Mouse (Mus musculus) heart, embryonic 15.5 days (tissue): Measurements from ENCODE around the gene Siah1a. TPM values are rescaled to one million over a fixed set of nuclear protein-coding genes. Genes with fewer than 3 reads are reported as not detected.

ENCODE experiments used
- ATAC-seq: fragments of 200-750 bp; cut with Nextera tagmentation; replicated peaks from 2 replicates; pipeline ENCODE4 v1.8.0; 2017; ENCODE audit warnings: low read depth, moderate TSS enrichment; ENCODE audit not compliant: insufficient number of reproducible peaks, insufficient read depth, low FRiP score
- H3K27ac ChIP-seq: fragments of 300-500 bp; sonication (generic); 2 replicates; pipeline ENCODE4 v1.5.1; 2015; ENCODE audit warnings: mild to moderate bottlenecking, inconsistent platforms
- H3K27me3 ChIP-seq: fragments of 300-500 bp; sonication (generic); 2 replicates; pipeline ENCODE4 v1.6.1; 2015; ENCODE audit warnings: inconsistent platforms
- H3K36me3 ChIP-seq: fragments of 300-500 bp; sonication (generic); 2 replicates; pipeline ENCODE4 v1.6.1; 2015; ENCODE audit warnings: mild to moderate bottlenecking, inconsistent platforms
- H3K4me1 ChIP-seq: fragments of 300-500 bp; sonication (generic); replicated peaks from 2 replicates; pipeline ENCODE4 v1.6.1; 2015; ENCODE audit warnings: inconsistent platforms
- H3K4me2 ChIP-seq: fragments of 300-500 bp; sonication (generic); 2 replicates; pipeline ENCODE4 v1.6.1; 2015; ENCODE audit warnings: inconsistent platforms, mild to moderate bottlenecking, moderate library complexity
- H3K4me3 ChIP-seq: fragments of 300-500 bp; sonication (generic); 2 replicates; pipeline ENCODE4 v1.5.1; 2015; ENCODE audit warnings: mild to moderate bottlenecking, inconsistent platforms
- H3K9ac ChIP-seq: fragments of 300-500 bp; sonication (generic); 2 replicates; pipeline ENCODE4 v1.6.1; 2015; ENCODE audit warnings: mild to moderate bottlenecking, inconsistent platforms
- H3K9me3 ChIP-seq: fragments of 300-500 bp; sonication (generic); replicated peaks from 2 replicates; pipeline ENCODE4 v1.6.1; 2016; ENCODE audit warnings: inconsistent platforms
- WGBS: fragments of 180-500 bp; shearing (Covaris S2); methylation state at CpG from one replicate; pipeline ENCODE4 v1.1.7; 2015; ENCODE audit warnings: mixed read lengths; 5-methylcytosine and 5-hydroxymethylcytosine counted together
- polyA plus RNA-seq: library from polyadenylated mRNA; unstranded; fragments of >200 nt; fragmentation: Nextera tagmentation; extraction: Ambion mirVana; gene quantifications from 2 replicates; pipeline ENCODE4 v1.2.1, GENCODE M21; 2015

Siah1a gene
- polyA plus RNA-seq, 1 experiment from 2014 or later = 30.5 TPM

GRCm38 (mm10) chr8:86765669-86766068, 19.9 kb upstream of the Siah1a start:
- Histone ChIP-seq H3K36me3 (no peaks in the 10 kb centered on the region), H3K4me3 (no peak overlapping the region), H3K27ac (no peak overlapping the region), H3K9me3 (no peaks in the 10 kb centered on the region), H3K4me1 (no peaks in the 10 kb centered on the region; the same call in 1 of the 2 replicates), H3K27me3 (no peaks in the 10 kb centered on the region), H3K4me2 (no peak overlapping the region), H3K9ac (no peak overlapping the region)
- no peak for ATAC-seq
- WGBS = 88% methylated on average over 8 of the region's 8 CpGs

- Histone ChIP-seq H3K4me2 (no peak overlapping the region), H3K4me1 (no peaks in the 10 kb centered on the region; the same call in 1 of the 2 replicates), H3K4me3 (no peak overlapping the region), H3K27ac (no peak overlapping the region), H3K9ac (no peak overlapping the region), H3K9me3 (no peaks in the 10 kb centered on the region), H3K27me3 (no peaks in the 10 kb centered on the region), H3K36me3 (no peaks in the 10 kb centered on the region)
- WGBS = 84% methylated on average over 10 of the region's 10 CpGs
- ATAC-seq = no peak
Observed at GRCm38 (mm10) chr8:86765155-86765554, 19.4 kb upstream of the Siah1a start.

DNA sequence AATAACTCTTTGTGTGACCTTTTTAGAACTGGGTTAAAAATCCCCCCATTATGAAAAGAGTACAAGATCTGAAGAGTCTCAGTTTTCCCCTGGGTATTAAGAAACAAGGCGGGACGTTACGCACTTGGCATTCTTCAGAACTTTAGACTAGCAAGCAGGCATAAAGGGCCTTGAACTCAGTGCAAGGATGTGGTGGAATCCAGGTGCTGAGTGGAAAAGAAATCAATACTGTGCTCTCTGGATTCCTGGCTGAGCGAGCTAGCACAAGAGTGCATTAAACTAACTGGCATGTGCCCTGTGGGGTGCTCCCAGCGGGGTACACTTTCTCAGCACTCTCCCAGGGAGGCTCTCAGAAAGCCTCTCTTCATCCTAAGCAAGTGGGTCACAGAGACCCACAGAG, 17.1 kb upstream of the Siah1a start:
- Histone ChIP-seq H3K9ac (no peak overlapping the region), H3K9me3 (no peaks in the 10 kb centered on the region), H3K4me1 (peaks cover 2% of the 10 kb centered on the region; the same call in 1 of the 2 replicates), H3K4me3 (no peak overlapping the region), H3K4me2 (no peak overlapping the region), H3K36me3 (no peaks in the 10 kb centered on the region), H3K27me3 (no peaks in the 10 kb centered on the region), H3K27ac (no peak overlapping the region)
- 72% methylated on average over 5 of the region's 5 CpGs for WGBS
- no peak for ATAC-seq

- Histone ChIP-seq H3K4me2 (no peak overlapping the region), H3K4me1 (peaks cover 5% of the 10 kb centered on the region; the same call in 1 of the 2 replicates), H3K27ac (no peak overlapping the region), H3K27me3 (no peaks in the 10 kb centered on the region), H3K9me3 (no peaks in the 10 kb centered on the region), H3K36me3 (no peaks in the 10 kb centered on the region), H3K4me3 (no peak overlapping the region), H3K9ac (no peak overlapping the region)
- ATAC-seq = no peak
- 78% methylated on average over 6 of the region's 6 CpGs for WGBS
Observed at GRCm38 (mm10) chr8:86760746-86761145, 15.0 kb upstream of the Siah1a start.

GRCm38 (mm10) chr8:86759090-86759491, 13.4 kb upstream of the Siah1a start:
- WGBS = 22% methylated on average over 4 of the region's 4 CpGs
- no peaks in the 10 kb centered on the region for H3K9me3 ChIP-seq
- H3K27ac ChIP-seq = no peak overlapping the region
- no peaks in the 10 kb centered on the region for H3K36me3 ChIP-seq
- peaks cover 5% of the 10 kb centered on the region; the same call in 1 of the 2 replicates for H3K4me1 ChIP-seq
- ATAC-seq = no peak
- H3K27me3 ChIP-seq = no peaks in the 10 kb centered on the region
- H3K9ac ChIP-seq = no peak overlapping the region
- H3K4me3 ChIP-seq = no peak overlapping the region
- H3K4me2 ChIP-seq = no peak overlapping the region

DNA sequence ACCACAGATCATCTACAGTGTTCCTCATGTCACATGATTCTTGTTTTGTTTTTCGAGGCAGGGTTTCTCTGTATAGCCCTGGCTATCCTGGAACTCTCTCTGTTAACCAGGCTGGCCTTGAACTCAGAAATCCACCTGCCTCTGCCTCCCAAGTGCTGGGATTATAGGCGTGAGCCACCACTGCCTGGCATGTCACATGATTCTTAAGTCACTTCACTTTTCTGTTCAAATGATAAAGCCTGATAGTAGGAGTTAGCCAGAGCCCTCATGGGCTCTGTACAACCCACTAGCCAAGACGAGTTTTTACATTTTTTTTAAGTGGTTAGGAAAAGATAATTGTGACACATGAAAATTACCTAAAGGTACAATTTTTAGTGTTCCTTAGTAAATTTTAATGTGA, 12.9 kb upstream of the Siah1a start:
- H3K4me2 ChIP-seq = no peak overlapping the region
- no peak for ATAC-seq
- peaks cover 5% of the 10 kb centered on the region; the same call in 1 of the 2 replicates for H3K4me1 ChIP-seq
- H3K4me3 ChIP-seq = no peak overlapping the region
- H3K27me3 ChIP-seq = no peaks in the 10 kb centered on the region
- H3K9ac ChIP-seq = no peak overlapping the region
- WGBS = 74% methylated on average over 3 of the region's 3 CpGs
- H3K27ac ChIP-seq = no peak overlapping the region
- no peaks in the 10 kb centered on the region for H3K9me3 ChIP-seq
- no peaks in the 10 kb centered on the region for H3K36me3 ChIP-seq

DNA sequence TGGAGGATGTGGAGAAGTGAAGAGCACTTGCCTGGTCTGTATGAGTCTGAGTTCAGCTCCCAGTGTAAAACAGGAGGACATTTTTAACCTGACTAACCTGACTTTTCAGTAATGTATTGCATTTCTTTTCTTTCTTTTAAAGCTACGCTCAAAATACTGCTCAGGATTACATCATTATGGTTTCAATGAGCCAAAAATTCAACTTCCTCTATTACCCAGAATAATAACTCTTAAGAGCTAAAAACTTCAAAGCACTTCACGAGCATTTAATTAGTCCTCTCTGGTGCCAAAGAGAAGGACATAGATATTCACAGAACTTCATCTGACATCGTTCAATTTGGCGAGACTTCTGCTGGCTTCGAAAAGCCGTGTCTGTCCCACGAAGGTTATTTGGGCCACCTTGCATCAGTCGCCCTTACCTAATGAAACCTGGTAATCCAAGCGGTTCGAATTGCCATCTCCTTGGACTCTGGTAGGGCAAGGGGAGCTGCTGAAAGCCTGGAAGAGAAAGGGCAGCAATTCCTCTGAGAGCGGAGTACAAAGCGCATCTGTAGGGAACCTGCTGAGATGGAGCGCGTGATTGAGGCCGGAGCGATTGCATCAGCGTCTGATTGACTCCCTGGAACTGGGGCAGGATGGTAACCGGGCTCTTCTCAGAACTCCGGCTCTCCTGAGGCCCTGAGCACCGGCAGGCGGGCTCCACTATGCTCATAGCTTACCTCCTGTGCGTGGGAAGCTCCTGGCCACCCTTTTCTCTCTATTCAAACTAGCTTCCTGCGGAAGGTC, 11.4 kb upstream of the Siah1a start:
- ATAC-seq = no peak
- H3K9me3 ChIP-seq = no peaks in the 10 kb centered on the region
- 32% methylated on average over 23 of the region's 23 CpGs for WGBS
- no peak overlapping the region for H3K9ac ChIP-seq
- H3K4me2 ChIP-seq = 0 out of 2 replicates have a peak overlapping the region, but pooled peaks have one; percentile 9
- no peaks in the 10 kb centered on the region for H3K36me3 ChIP-seq
- H3K4me1 ChIP-seq = peaks cover 5% of the 10 kb centered on the region; the same call in 1 of the 2 replicates
- H3K27ac ChIP-seq = peak overlapping the region; percentile 25; the same call in 1 of the 2 replicates
- no peak overlapping the region for H3K4me3 ChIP-seq
- H3K27me3 ChIP-seq = no peaks in the 10 kb centered on the region

DNA sequence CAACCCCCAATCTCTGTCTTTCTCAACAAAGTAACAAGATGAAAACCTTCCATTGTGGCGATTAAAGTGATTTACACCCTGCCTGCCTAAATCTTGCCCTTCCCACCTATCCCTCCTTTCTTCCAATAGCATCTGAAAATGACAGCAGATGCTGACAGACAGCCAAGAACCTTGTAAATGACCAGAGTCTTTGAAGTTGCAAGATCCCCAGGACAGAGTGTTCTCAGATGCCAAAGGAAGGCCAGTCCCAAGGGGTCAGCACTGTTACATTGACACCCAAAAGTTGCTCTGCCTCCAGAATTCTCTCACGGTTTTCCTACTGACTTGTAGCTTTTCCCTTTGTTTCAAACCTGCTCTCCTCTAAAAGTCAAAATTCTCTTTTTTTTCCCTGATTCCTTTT, 4.1 kb upstream of the Siah1a start:
- Histone ChIP-seq H3K9me3 (no peaks in the 10 kb centered on the region), H3K27me3 (no peaks in the 10 kb centered on the region), H3K4me3 (no peak overlapping the region), H3K27ac (no peak overlapping the region), H3K4me1 (peaks cover 7% of the 10 kb centered on the region; the same call in 1 of the 2 replicates), H3K36me3 (no peaks in the 10 kb centered on the region), H3K4me2 (no peak overlapping the region), H3K9ac (no peak overlapping the region)
- 35% methylated on average over 2 of the region's 2 CpGs for WGBS
- ATAC-seq = no peak

- no peaks in the 10 kb centered on the region for H3K36me3 ChIP-seq
- ATAC-seq = no peak; the same call in 1 of the 2 replicates
- WGBS = 4% methylated on average over 11 of the region's 11 CpGs
- H3K4me2 ChIP-seq = peak overlapping the region; percentile 70
- H3K4me1 ChIP-seq = peaks cover 33% of the 10 kb centered on the region
- no peaks in the 10 kb centered on the region for H3K9me3 ChIP-seq
- peak overlapping the region; percentile 99 for H3K9ac ChIP-seq
- no peaks in the 10 kb centered on the region for H3K27me3 ChIP-seq
- H3K27ac ChIP-seq = peak overlapping the region; percentile 98
- H3K4me3 ChIP-seq = peak overlapping the region; percentile 96
Observed at GRCm38 (mm10) chr8:86746511-86746910, 777 bp upstream of the Siah1a start.

DNA sequence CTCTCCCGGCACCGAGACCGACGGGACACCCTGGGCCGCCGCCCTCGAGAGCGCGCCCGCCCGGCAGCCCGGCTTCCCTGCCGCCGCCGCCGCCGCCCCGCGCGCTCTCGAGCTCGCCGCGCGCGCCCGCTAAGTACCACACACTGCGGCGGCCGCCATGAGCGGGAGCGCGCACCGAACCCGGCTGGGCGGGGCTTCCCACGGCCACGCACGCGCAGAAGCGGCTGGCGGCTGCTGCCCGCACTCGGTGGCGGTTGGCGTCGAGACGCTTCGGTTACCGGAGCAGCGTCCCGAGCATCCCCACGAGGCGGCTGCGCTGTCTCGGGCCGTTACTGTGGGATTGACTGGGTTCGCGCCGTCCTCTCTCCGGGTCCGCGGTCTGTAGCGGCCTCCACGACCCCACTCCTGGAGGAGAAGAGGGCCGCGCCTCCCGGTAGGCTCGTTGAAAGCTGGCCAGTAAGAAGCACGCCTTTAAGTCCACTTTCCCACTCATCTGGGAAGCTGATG, 254 bp upstream of the Siah1a start:
- WGBS = 0% methylated on average over 63 of the region's 70 CpGs
- peak overlapping the region; percentile 99 for H3K9ac ChIP-seq
- H3K27ac ChIP-seq = peak overlapping the region; percentile 98
- peak; percentile 90 for ATAC-seq
- H3K36me3 ChIP-seq = no peaks in the 10 kb centered on the region
- peak overlapping the region; percentile 70 for H3K4me2 ChIP-seq
- no peaks in the 10 kb centered on the region for H3K9me3 ChIP-seq
- peak overlapping the region; percentile 96 for H3K4me3 ChIP-seq
- H3K4me1 ChIP-seq = peaks cover 37% of the 10 kb centered on the region
- no peaks in the 10 kb centered on the region for H3K27me3 ChIP-seq

DNA sequence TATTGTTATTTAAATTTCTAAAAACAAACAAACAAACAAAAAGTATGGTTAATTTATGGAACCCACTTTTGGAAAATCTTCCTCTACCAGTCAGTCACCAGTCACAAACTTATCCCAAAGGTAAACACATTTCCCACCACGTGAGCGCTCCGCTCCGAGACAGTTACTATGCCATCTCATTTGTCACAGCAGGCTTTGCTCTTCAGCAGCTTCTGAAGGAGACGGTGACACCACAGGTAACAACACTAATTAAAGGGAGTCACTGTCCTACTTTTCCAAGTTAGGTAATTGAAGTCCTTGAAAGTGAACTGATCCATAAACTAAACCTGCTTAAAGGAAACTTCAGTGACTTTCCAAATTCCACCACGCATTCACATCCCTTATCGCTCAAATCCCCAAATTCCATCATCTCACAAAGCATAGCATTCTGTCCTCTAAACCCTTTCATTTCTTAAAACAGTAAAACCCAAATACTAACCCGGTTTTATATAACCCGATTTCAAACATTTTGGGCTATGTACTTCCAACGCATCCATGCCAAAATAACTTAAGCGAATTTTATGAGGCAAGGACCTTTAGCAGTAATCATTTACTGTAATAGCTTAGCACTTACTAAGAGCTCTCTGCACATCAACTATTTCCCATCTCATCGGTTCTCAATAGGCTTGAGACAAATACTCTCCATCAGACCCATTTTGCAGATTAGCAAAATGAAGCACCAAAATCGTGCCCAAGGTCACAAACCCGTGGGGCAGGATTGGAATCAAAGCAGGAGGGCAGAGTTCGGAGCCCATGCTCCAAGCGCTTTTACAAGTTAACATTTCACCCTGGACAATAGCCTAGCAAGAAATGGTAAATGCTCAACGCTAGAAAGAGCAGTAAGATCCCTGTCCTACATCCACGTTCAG, 1.2 kb downstream of the Siah1a start:
- Histone ChIP-seq H3K27me3 (no peaks in the 10 kb centered on the region), H3K9ac (peak overlapping the region; percentile 99), H3K4me1 (peaks cover 42% of the 10 kb centered on the region), H3K27ac (peak overlapping the region; percentile 98), H3K36me3 (no peaks in the 10 kb centered on the region), H3K4me3 (peak overlapping the region; percentile 96), H3K9me3 (no peaks in the 10 kb centered on the region), H3K4me2 (peak overlapping the region; percentile 70)
- no peak for ATAC-seq
- 7% methylated on average over 18 of the region's 18 CpGs for WGBS
